Mouse (Mus musculus) lung, adult 2 months (tissue): ENCODE results near the gene Zmynd19.

Experiments
- CTCF ChIP-seq: fragments of 200-500 bp; IDR thresholded peaks from 2 replicates; pipeline ENCODE4 v1.5.1; 2011; ENCODE audit warnings: mild to moderate bottlenecking, low read length, control low read depth; ENCODE audit not compliant: insufficient read depth
- POLR2A ChIP-seq: fragments of 200-500 bp; IDR thresholded peaks from 2 replicates; pipeline ENCODE4 v1.6.1; 2011; ENCODE audit warnings: low read depth, mild to moderate bottlenecking, control low read depth, low read length, borderline replicate concordance; ENCODE audit errors: extremely low read depth

DNA sequence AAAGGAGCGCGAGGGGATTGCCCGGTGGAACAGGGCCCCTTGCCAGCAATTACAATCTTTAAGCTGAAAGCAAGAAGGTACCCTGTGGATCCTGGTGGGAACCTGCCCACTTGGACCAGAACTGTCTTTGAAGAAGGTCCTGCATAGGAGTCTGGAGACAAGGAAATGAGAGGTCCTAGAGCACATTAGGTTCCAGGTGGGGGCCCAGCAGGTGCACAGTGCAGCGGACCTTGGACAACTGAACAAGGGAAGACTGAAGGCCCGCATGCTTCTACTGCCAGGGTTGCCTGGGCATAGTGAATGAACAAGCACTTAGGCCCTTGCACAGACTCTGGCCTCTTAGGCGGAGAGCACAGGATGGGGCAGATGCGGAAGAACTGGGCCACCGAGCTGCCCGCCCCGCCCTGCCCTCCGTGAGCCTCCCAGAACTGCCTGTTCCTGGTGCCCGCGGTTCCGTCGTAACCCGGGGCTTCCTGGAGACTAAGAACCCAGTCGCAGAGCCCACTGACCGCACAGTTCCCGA is 15.1 kb upstream of the Zmynd19 start:
- TF ChIP-seq POLR2A (peak; percentile 27; the same call in 1 of the 2 replicates), CTCF (no peak)
